Mouse (Mus musculus) limb, embryonic 10.5 days (tissue): ENCODE results near the gene Naip2. TPM values are rescaled to one million over a fixed set of nuclear protein-coding genes. Genes with fewer than 3 reads are reported as not detected.
"Not testable (repeated sequence)": the region's sequence is repeated elsewhere in the genome, so short reads cannot be mapped to it uniquely, and the experiment has no call there.

Experiments used
- DNase-seq: peaks from one replicate; pipeline ENCODE4 v3.0.0-alpha.2; 2017; ENCODE audit warnings: low spot score
- H3K27ac ChIP-seq: fragments of 300-500 bp; sonication (generic); 2 replicates; pipeline ENCODE4 v1.5.1; 2016; ENCODE audit warnings: mild to moderate bottlenecking
- H3K27me3 ChIP-seq: fragments of 300-500 bp; sonication (generic); 2 replicates; pipeline ENCODE4 v1.6.1; 2016; ENCODE audit warnings: low read depth, mild to moderate bottlenecking; ENCODE audit not compliant: poor library complexity, severe bottlenecking
- H3K36me3 ChIP-seq: fragments of 300-500 bp; sonication (generic); 2 replicates; pipeline ENCODE4 v1.6.1; 2016; ENCODE audit warnings: mild to moderate bottlenecking, moderate library complexity
- H3K4me1 ChIP-seq: fragments of 300-500 bp; sonication (generic); 2 replicates; pipeline ENCODE4 v1.6.1; 2016
- H3K4me3 ChIP-seq: fragments of 300-500 bp; sonication (generic); 2 replicates; pipeline ENCODE4 v1.5.1; 2016; ENCODE audit warnings: mild to moderate bottlenecking, moderate library complexity
- H3K9me3 ChIP-seq: fragments of 300-500 bp; sonication (generic); replicated peaks from 2 replicates; pipeline ENCODE4 v1.6.1; 2016; ENCODE audit warnings: mild to moderate bottlenecking
- WGBS: fragments of 180-500 bp; shearing (Covaris S2); methylation state at CpG from one replicate; pipeline ENCODE4 v1.1.7; 2016; 5-methylcytosine and 5-hydroxymethylcytosine counted together
- polyA plus RNA-seq: library from polyadenylated mRNA; unstranded; fragments of >200 nt; fragmentation: Nextera tagmentation; extraction: Ambion mirVana; gene quantifications from 2 replicates; pipeline ENCODE4 v1.2.1, GENCODE M21; 2016

The Naip2 gene
- polyA plus RNA-seq, 1 experiment from 2014 or later = 0.16 TPM

- DNase-seq, H3K36me3 ChIP-seq, H3K4me3 ChIP-seq, H3K27me3 ChIP-seq, H3K4me1 ChIP-seq, H3K9me3 ChIP-seq, H3K27ac ChIP-seq: not testable (repeated sequence)
- WGBS = 86% methylated on average over 11 of the region's 11 CpGs
Observed at GRCm38 (mm10) chr13:100161171-100161870, 40.6 kb downstream of the Naip2 start.

GRCm38 (mm10) chr13:100156624-100157023, 45.3 kb downstream of the Naip2 start:
- Histone ChIP-seq H3K4me1 (no peaks in the 10 kb centered on the region), H3K4me3 (no peak overlapping the region), H3K27ac (no peak overlapping the region), H3K36me3 (no peaks in the 10 kb centered on the region), H3K9me3 (no peaks in the 10 kb centered on the region), H3K27me3 (no peaks in the 10 kb centered on the region)
- 94% methylated on average over 3 of the region's 3 CpGs for WGBS
- no peak for DNase-seq

- H3K27ac ChIP-seq = no peak overlapping the region
- WGBS = 68% methylated on average over 1 of the region's 1 CpGs
- H3K4me3 ChIP-seq = no peak overlapping the region
- H3K4me1 ChIP-seq = no peaks in the 10 kb centered on the region
- no peaks in the 10 kb centered on the region for H3K36me3 ChIP-seq
- DNase-seq = no peak
- H3K27me3 ChIP-seq = no peaks in the 10 kb centered on the region
- H3K9me3 ChIP-seq = no peaks in the 10 kb centered on the region
Observed at GRCm38 (mm10) chr13:100152659-100153058, 49.2 kb downstream of the Naip2 start.

GRCm38 (mm10) chr13:100141646-100142314, 60.1 kb downstream of the Naip2 start:
- Histone ChIP-seq H3K4me1 (no peaks in the 10 kb centered on the region), H3K9me3 (no peaks in the 10 kb centered on the region), H3K27ac (no peak overlapping the region), H3K4me3 (no peak overlapping the region), H3K36me3 (peaks cover 25% of the 10 kb centered on the region), H3K27me3 (no peaks in the 10 kb centered on the region)
- no peak for DNase-seq
- 87% methylated on average over 8 of the region's 8 CpGs for WGBS

DNA sequence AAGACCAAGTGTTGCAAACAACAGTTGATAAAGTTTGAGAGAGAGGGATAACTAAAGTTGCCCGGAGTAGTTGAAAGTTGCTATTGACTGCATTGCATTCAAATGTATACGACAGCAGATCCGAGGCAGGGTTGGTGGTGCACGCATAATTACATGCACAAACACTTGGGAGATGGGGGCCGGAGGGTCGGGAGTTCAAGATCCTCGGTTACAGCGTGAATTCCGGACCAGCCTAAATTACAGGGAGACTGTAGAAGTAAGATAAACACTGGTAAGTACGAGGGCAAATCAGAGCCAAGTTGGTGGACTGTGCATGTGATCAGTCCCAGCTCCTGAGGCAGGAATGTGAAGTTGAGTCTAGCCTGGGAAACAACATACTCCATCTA, 76.6 kb downstream of the Naip2 start:
- no peaks in the 10 kb centered on the region for H3K9me3 ChIP-seq

DNA sequence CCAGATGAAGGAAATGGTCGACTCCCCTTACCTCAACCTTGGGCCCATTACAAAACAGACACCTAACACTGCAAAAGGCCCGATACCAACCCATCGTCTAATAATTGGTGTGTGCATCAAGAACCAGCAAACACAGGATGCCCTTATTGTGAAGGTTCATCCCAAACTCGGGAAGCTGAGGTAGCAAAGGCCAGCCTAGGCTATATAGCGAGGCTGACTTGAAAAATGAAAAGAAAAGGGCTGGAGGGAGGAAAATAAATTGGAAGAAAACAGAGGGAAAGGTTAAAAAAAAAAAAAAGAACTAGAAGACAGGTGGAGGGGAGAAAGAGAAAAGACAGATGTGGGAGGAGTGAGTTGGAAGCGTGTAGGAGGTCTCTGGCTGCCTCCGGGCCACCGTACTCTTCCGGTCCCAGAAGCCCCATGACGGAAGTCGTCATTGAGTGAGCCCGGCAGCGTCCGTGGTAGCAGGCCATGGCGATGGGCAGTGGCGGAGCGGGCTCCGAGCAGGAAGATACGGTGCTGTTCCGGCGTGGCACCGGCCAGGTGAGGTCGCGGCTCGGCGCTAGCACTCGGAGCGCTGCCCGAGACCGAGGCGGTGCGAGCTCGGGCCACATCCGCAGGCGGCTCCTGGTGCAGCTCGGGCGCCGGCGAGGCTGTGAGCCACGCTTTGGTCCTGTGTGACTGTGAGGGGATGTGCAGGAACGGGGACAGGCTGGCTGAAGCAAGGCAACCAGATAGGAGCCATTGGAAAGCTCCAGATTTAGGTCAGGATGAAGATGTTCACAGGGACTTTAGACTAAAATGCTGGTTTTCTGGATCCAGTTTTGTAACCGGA, 77.3 kb downstream of the Naip2 start, which contains the start of gene Smn1:
Gene Smn1, plus strand, starts transcription at position 430 of the 835 bp plus-strand sequence.
- 4% methylated on average over 42 of the region's 42 CpGs for WGBS
- H3K4me3 ChIP-seq = peak within 1 kb of the TSS; percentile 97
- H3K36me3 ChIP-seq = peaks cover 30% of the 10 kb centered on the region
- H3K27ac ChIP-seq = peak within 1 kb of the TSS; percentile 83
- peaks cover 8% of the 10 kb centered on the region for H3K4me1 ChIP-seq
- peak; percentile 94 for DNase-seq
- H3K9me3 ChIP-seq = no peaks in the 10 kb centered on the region
- no peaks in the 10 kb centered on the region for H3K27me3 ChIP-seq

More for the DNA sequence above, 76.6 kb downstream of the Naip2 start:
- no peak for DNase-seq
- Histone ChIP-seq H3K4me3 (peak overlapping the region; percentile 97), H3K36me3 (peaks cover 35% of the 10 kb centered on the region), H3K4me1 (peaks cover 8% of the 10 kb centered on the region), H3K27me3 (no peaks in the 10 kb centered on the region), H3K27ac (peak overlapping the region; percentile 83; the same call in 1 of the 2 replicates)
- WGBS = 3% methylated on average over 10 of the region's 10 CpGs

DNA sequence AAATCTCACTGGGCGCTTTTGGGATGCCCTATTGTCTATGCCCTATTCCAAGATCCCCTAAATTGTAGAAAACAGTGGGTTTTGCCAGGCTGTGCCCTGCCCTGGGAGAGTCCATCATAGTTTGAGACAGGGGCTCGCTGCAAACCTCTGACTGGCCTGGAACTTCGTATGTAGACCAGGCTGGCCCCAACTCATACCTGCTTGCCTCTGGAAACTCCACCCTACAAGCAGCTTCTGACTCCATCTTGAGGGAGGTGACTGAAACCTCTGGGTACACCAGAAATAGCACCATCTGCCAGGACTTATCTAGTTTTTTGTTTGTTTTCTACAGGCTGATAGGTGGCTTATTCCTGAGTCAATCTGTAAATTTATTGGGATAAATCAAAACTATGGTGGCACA, 77.9 kb downstream of the Naip2 start:
- H3K4me3 ChIP-seq = peak overlapping the region; percentile 97
- peaks cover 8% of the 10 kb centered on the region for H3K4me1 ChIP-seq
- no peak for DNase-seq
- no peaks in the 10 kb centered on the region for H3K27me3 ChIP-seq
- no peak overlapping the region for H3K27ac ChIP-seq
- no peaks in the 10 kb centered on the region for H3K9me3 ChIP-seq
- WGBS = 85% methylated on average over 3 of the region's 3 CpGs
- H3K36me3 ChIP-seq = peaks cover 23% of the 10 kb centered on the region

DNA sequence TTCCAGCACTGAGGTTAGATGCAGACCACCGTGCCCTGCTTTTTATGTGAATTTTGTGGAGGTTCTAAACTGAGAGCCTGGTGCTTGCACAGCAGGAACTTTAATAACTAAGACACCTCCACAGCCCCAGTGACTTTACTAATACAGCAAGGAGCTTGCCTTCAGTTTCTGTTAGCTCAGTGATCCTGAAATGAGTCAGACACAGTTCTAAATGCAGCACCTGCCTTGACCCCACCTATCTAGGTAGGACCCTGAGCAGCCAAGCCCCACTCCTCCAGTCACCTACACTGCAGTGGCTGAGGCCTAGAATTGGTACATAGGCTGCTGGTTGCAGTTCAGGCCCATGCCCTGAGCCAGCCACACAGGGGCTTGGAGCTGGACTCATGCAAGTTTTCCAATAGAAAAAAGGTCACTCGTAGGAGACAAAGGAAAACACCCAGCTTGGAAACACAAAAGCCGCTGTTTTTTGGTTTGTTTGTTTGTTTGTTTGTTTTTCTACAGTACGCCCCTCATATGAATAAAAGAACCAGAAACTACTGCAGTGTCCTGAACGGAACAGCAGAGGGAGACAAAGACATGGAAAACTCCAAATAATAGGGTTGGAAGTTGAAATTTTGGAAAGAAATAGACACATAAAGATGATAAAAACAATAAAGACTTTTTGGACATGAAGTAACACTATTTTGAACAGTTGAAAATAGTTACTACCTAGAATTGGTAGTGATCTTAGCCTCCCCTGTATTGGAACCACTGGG, 89.5 kb downstream of the Naip2 start:
- Histone ChIP-seq H3K27ac (no peak overlapping the region), H3K36me3 (peaks cover 42% of the 10 kb centered on the region), H3K4me3 (no peak overlapping the region), H3K9me3 (no peaks in the 10 kb centered on the region), H3K27me3 (no peaks in the 10 kb centered on the region), H3K4me1 (peaks cover 13% of the 10 kb centered on the region)
- 53% methylated on average over 5 of the region's 5 CpGs for WGBS
- no peak for DNase-seq

DNA sequence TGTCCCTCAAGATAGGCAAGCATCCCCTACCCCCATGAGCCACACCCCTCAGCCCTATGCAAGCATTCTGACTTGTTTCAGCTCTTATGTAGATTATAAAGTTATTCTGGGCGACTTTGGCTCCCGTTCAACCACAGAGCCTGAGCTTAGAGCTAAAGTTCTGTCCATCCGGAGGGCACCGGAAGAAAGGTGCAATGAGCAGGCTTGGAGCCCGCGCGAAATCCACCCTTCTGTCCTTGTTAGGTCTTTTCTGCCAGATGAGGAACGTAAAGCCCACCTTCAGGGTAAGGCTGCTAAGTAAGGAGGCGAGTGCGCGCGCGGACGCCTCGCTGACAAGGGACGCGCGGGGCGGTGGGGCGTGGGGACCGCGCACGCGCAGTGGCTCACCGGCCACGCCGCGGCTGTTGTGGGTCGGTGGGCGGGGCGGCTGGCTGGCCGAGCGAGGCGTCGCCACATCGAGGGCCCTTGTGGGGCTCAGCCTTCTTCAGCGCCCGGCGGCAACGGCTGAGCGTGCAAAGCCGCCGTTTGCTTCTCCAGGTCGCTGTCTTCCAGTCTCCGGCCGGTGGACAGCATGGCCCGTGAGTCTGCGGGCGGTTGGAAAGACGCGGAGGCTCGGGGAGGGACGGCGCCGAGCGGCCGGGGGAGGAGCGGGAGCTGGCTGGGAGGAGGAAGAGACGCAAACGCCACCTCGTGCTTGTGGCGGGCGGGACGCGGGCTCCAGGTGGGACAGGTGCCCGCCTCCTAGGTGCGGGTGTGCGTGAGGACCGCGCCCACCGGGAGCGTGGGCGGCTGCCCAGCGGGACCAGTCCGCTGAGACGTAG, 94.0 kb downstream of the Naip2 start, which contains the start of gene Serf1:
Gene Serf1, plus strand, starts transcription at position 361 of the 821 bp plus-strand sequence.
- Histone ChIP-seq H3K4me3 (peak within 1 kb of the TSS; percentile 75), H3K4me1 (peaks cover 22% of the 10 kb centered on the region), H3K27me3 (no peaks in the 10 kb centered on the region), H3K27ac (peak within 1 kb of the TSS; percentile 93), H3K36me3 (peaks cover 14% of the 10 kb centered on the region; the same call in 1 of the 2 replicates), H3K9me3 (no peaks in the 10 kb centered on the region)
- DNase-seq = peak; percentile 90
- WGBS = 2% methylated on average over 76 of the region's 76 CpGs

DNA sequence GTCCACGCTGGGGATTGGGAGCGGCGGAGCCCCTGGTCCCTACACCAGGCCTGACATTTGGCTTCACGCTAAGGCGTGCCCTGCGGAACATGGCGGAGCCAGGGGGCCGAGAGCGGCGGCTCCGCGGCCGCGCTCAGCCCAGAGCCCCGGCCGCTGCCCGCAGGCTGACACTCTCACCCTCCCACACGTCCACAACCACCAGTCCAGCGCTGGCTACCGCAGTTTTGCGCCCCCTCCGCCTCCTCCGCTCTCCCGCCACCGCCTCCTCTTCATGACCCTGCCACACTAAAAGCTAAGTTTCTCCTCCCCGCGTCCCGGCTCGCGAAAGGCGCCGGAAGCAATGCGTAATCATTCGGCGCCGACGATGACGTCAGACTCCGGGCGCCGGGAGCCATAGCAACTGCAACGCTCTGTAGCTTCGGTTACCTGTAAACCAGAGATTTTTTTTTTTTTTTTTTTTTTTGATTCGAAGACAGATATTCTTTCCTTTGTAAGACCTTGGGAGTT, 98.1 kb downstream of the Naip2 start, which contains the start of gene Bdp1:
Gene Bdp1, minus strand, starts transcription at position 323 of the 507 bp plus-strand sequence.
- H3K4me1 ChIP-seq = peaks cover 33% of the 10 kb centered on the region
- H3K36me3 ChIP-seq = peaks cover 5% of the 10 kb centered on the region
- no peaks in the 10 kb centered on the region for H3K27me3 ChIP-seq
- peak within 1 kb of the TSS; percentile 98 for H3K4me3 ChIP-seq
- under 1% methylated on average over 44 of the region's 44 CpGs for WGBS
- DNase-seq = peak; percentile 97
- peak within 1 kb of the TSS; percentile 90 for H3K27ac ChIP-seq
- no peaks in the 10 kb centered on the region for H3K9me3 ChIP-seq

DNA sequence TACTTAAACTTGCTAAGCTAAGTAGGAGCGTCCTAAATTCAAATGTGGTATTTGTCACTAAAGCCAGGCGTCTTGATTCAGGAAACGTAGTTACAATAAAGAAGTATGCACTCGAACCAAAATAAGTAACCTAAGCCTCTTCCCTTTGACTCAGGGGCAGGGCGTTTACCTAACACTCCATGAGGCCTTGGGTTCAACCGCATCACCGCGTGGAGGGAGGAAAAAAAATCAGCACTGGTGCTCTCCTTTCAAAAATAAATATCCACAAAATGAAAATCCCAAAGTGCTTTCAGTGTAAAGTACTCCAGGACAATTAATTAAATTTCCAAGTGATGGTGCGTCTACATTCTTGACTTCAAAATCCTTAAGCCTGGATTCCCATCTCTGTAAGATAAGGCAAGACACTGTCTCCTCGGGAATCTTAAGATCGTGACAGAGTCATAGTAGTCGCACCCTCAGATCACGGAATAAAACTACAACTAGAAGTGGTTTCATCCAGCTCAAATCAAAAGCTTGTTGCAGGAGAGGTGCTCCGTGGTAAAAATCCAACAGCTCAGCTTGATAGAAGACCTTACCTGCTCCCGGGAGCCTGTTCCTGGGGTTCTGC, 98.7 kb downstream of the Naip2 start:
- Histone ChIP-seq H3K27me3 (no peaks in the 10 kb centered on the region), H3K4me1 (peaks cover 27% of the 10 kb centered on the region), H3K36me3 (peaks cover 12% of the 10 kb centered on the region), H3K4me3 (peak overlapping the region; percentile 98), H3K27ac (peak overlapping the region; percentile 90), H3K9me3 (no peaks in the 10 kb centered on the region)
- no peak for DNase-seq
- 9% methylated on average over 15 of the region's 15 CpGs for WGBS
